Mouse (Mus musculus) thymus, postnatal 25 days (tissue): ENCODE data around the gene Asnsd1.
"Not testable (repeated sequence)": the region's sequence is repeated elsewhere in the genome, so short reads cannot be mapped to it uniquely, and the experiment has no call there.

Experiments used
- DNase-seq: peaks from one replicate; pipeline ENCODE4 v3.0.0; 2022

The Asnsd1 gene

GRCm38 (mm10) chr1:53352327-53353261 is at the start of gene Asnsd1, which contains the start of the genes Asdurf and Gm28551:
Gene Asnsd1, minus strand, starts transcription at chr1:53352752.
Gene Asdurf, minus strand, starts transcription at chr1:53352619.
Gene Gm28551, minus strand, starts transcription at chr1:53352667.
- peak; percentile 99 for DNase-seq

- DNase-seq, result not testable (repeated sequence)
Measured at GRCm38 (mm10) chr1:53393936-53394760, 41.6 kb upstream of the Asnsd1 start.

- no peak for DNase-seq
Measured at GRCm38 (mm10) chr1:53388762-53389161, 36.2 kb upstream of the Asnsd1 start.

- no peak for DNase-seq
Measured at GRCm38 (mm10) chr1:53384085-53384688, 31.6 kb upstream of the Asnsd1 start.

- DNase-seq, result no peak
Measured at GRCm38 (mm10) chr1:53377731-53378130, 25.2 kb upstream of the Asnsd1 start.

GRCm38 (mm10) chr1:53375965-53376364 is 23.4 kb upstream of the Asnsd1 start:
- not testable (repeated sequence) for DNase-seq

- no peak for DNase-seq
Measured at GRCm38 (mm10) chr1:53358988-53359387, 6.4 kb upstream of the Asnsd1 start.

GRCm38 (mm10) chr1:53341071-53341470 is 11.5 kb downstream of the Asnsd1 start:
- no peak for DNase-seq

- not testable (repeated sequence) for DNase-seq
Measured at GRCm38 (mm10) chr1:53337403-53337802, 15.1 kb downstream of the Asnsd1 start.

GRCm38 (mm10) chr1:53335465-53335864 is 17.1 kb downstream of the Asnsd1 start:
- DNase-seq, result no peak

- not testable (repeated sequence) for DNase-seq
Measured at GRCm38 (mm10) chr1:53333527-53333926, 19.0 kb downstream of the Asnsd1 start.

- DNase-seq, result no peak
Measured at GRCm38 (mm10) chr1:53324827-53325494, 27.6 kb downstream of the Asnsd1 start.

GRCm38 (mm10) chr1:53324277-53324676 is 28.3 kb downstream of the Asnsd1 start:
- no peak for DNase-seq

- DNase-seq, result no peak
Measured at GRCm38 (mm10) chr1:53323254-53323653, 29.3 kb downstream of the Asnsd1 start.

GRCm38 (mm10) chr1:53321662-53322344 is 30.7 kb downstream of the Asnsd1 start:
- DNase-seq, result no peak

- DNase-seq, result peak; percentile 84
Measured at GRCm38 (mm10) chr1:53312989-53313967, 39.3 kb downstream of the Asnsd1 start, which contains the start of gene Osgepl1. Gene Osgepl1, plus strand, starts transcription at chr1:53313624.

GRCm38 (mm10) chr1:53300506-53300905 is 52.0 kb downstream of the Asnsd1 start:
- no peak for DNase-seq

- DNase-seq, result peak; percentile 93
Measured at GRCm38 (mm10) chr1:53296581-53297383, 55.8 kb downstream of the Asnsd1 start, which contains the start of the genes Pms1, Ormdl1 and Gm28778. Gene Pms1, minus strand, starts transcription at chr1:53297018. Gene Ormdl1, plus strand, starts transcription at chr1:53297095. Gene Gm28778, plus strand, starts transcription at chr1:53297111.
